Mouse (Mus musculus) myocyte (in vitro differentiated cells): ENCODE results near the gene Wdr83.

Experiments used
- POLR2A ChIP-seq: IDR thresholded peaks from one replicate; pipeline ENCODE4 v1.6.1; 2011; ENCODE audit warnings: low read depth, mild to moderate bottlenecking, control low read depth, moderate library complexity; ENCODE audit not compliant: insufficient read length
- POLR2AphosphoS2 ChIP-seq: IDR thresholded peaks from one replicate; pipeline ENCODE4 v1.6.1; 2011; ENCODE audit warnings: low read depth, control low read depth; ENCODE audit not compliant: insufficient read length
- REST ChIP-seq: IDR thresholded peaks from one replicate; pipeline ENCODE4 v1.6.1; 2011; ENCODE audit warnings: mild to moderate bottlenecking, control low read depth, moderate library complexity; ENCODE audit not compliant: insufficient read depth, insufficient read length
- SRF ChIP-seq: IDR thresholded peaks from one replicate; pipeline ENCODE4 v1.6.1; 2011; ENCODE audit warnings: low read depth; ENCODE audit not compliant: control insufficient read depth, insufficient read length
- TCF12 ChIP-seq: IDR thresholded peaks from one replicate; pipeline ENCODE4 v1.6.1; 2011; ENCODE audit warnings: mild to moderate bottlenecking, control low read depth; ENCODE audit not compliant: poor library complexity, insufficient read depth, severe bottlenecking
- TCF3 ChIP-seq: IDR thresholded peaks from one replicate; pipeline ENCODE4 v1.6.1; 2011; ENCODE audit warnings: low read depth, control low read depth; ENCODE audit not compliant: insufficient read length
- USF1 ChIP-seq: IDR thresholded peaks from one replicate; pipeline ENCODE4 v1.6.1; 2011; ENCODE audit warnings: low read depth, mild to moderate bottlenecking, control low read depth, moderate library complexity

DNA sequence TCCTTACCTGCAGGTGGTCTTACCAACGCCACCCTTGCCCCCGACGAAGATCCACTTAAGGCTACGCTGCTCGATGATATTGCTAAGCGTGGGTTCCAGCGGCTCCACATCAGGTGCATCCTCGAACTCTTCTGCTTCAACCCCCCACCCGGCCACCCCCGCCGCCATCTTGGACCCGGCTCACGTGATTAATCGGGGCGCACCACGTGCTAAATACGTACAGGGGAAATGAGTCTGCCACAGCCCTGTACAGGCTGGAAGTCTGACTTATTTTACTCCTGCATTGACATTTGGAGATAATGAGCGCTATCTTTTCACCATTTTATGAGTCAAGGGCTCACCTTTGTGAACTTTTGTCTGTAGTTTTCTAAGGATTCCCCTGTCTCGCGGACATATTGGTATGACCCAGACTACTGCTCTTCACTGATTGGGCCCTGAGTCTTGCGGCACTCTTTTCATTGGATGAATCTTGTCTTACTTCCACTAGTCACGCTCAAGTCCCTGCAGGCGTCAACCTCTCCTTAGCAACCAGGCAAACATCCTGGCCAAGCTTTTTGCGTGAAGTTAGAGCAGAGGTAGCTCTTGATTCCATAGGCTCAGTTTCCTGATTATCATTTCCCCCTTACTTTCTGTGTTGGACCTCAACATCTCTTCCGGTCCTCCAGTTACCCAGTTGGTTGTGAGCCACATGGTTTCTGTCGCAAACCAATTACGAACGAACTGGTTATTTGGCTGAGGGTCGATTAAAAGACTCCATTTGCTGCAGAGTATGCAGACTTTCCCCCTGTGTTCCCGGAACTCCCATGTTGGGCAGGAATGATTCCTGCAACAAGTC, 55.8 kb downstream of the Wdr83 start, which contains the start of gene Asna1:
- TF ChIP-seq TCF3 (no peak), POLR2A (peak; percentile 59), TCF12 (no peak), USF1 (peak; percentile 90), POLR2AphosphoS2 (peak; percentile 49), REST (no peak), SRF (no peak)
